Mouse (Mus musculus): ENCODE measurements around the gene Flywch2. TPM values are rescaled to one million over a fixed set of nuclear protein-coding genes. Genes with fewer than 3 reads are reported as not detected.

Flywch2 gene
- polyA plus RNA-seq, 1 experiment = 1.6 TPM

GRCm38 (mm10) chr17:23757581-23757980 is 28.3 kb downstream of the Flywch2 start:
- Histone ChIP-seq H3K4me3 (ENCODE audit: insufficient read depth, low read length) (no peak overlapping the region), H3K4me1 (ENCODE audit: control insufficient read depth, insufficient read depth, low read length) (no peaks in the 10 kb centered on the region), H3K27ac (ENCODE audit: insufficient read depth, low read depth, low read length) (no peak overlapping the region)
- no peak for TF ChIP-seq CTCF (IDR thresholded peaks at IDR 0.05; ENCODE audit: low read depth, low read length)
- TF ChIP-seq POLR2A (IDR thresholded peaks at IDR 0.05; ENCODE audit: borderline replicate concordance, low read depth, low read length) = no peak

- Histone ChIP-seq H3K27ac (ENCODE audit: insufficient read depth, low read depth, low read length) (no peak overlapping the region), H3K4me3 (ENCODE audit: insufficient read depth, low read length) (no peak overlapping the region), H3K4me1 (ENCODE audit: control insufficient read depth, insufficient read depth, low read length) (no peaks in the 10 kb centered on the region)
- TF ChIP-seq CTCF (IDR thresholded peaks at IDR 0.05; ENCODE audit: low read depth, low read length) (no peak), POLR2A (IDR thresholded peaks at IDR 0.05; ENCODE audit: borderline replicate concordance, low read depth, low read length) (no peak)
Observed at GRCm38 (mm10) chr17:23755689-23756088, 30.2 kb downstream of the Flywch2 start.

GRCm38 (mm10) chr17:23749400-23750191 is 36.3 kb downstream of the Flywch2 start:
- peaks cover 19% of the 10 kb centered on the region for H3K4me1 ChIP-seq (ENCODE audit: control insufficient read depth, insufficient read depth, low read length)
- TF ChIP-seq POLR2A (IDR thresholded peaks at IDR 0.05; ENCODE audit: borderline replicate concordance, low read depth, low read length) (no peak), CTCF (IDR thresholded peaks at IDR 0.05; ENCODE audit: low read depth, low read length) (no peak)
- peak overlapping the region; percentile 44 for H3K4me3 ChIP-seq (ENCODE audit: insufficient read depth, low read length)
- H3K27ac ChIP-seq (ENCODE audit: insufficient read depth, low read depth, low read length) = no peak overlapping the region

- H3K27ac ChIP-seq (ENCODE audit: insufficient read depth, low read depth, low read length) = no peak overlapping the region
- TF ChIP-seq POLR2A (IDR thresholded peaks at IDR 0.05; ENCODE audit: borderline replicate concordance, low read depth, low read length) (no peak), CTCF (IDR thresholded peaks at IDR 0.05; ENCODE audit: low read depth, low read length) (peak; percentile 37; the same call in 1 of the 2 replicates)
- H3K4me3 ChIP-seq (ENCODE audit: insufficient read depth, low read length) = peak overlapping the region; percentile 44
- H3K4me1 ChIP-seq (ENCODE audit: control insufficient read depth, insufficient read depth, low read length) = peaks cover 19% of the 10 kb centered on the region
Observed at GRCm38 (mm10) chr17:23748631-23749391, 37.1 kb downstream of the Flywch2 start.

GRCm38 (mm10) chr17:23748026-23748425 is 37.9 kb downstream of the Flywch2 start:
- no peak overlapping the region for H3K27ac ChIP-seq (ENCODE audit: insufficient read depth, low read depth, low read length)
- H3K4me1 ChIP-seq (ENCODE audit: control insufficient read depth, insufficient read depth, low read length) = peaks cover 19% of the 10 kb centered on the region
- no peak overlapping the region for H3K4me3 ChIP-seq (ENCODE audit: insufficient read depth, low read length)
- no peak for TF ChIP-seq POLR2A (IDR thresholded peaks at IDR 0.05; ENCODE audit: borderline replicate concordance, low read depth, low read length)
- no peak for TF ChIP-seq CTCF (IDR thresholded peaks at IDR 0.05; ENCODE audit: low read depth, low read length)

- no peak overlapping the region for H3K27ac ChIP-seq (ENCODE audit: insufficient read depth, low read depth, low read length)
- peaks cover 19% of the 10 kb centered on the region for H3K4me1 ChIP-seq (ENCODE audit: control insufficient read depth, insufficient read depth, low read length)
- no peak for TF ChIP-seq CTCF (IDR thresholded peaks at IDR 0.05; ENCODE audit: low read depth, low read length)
- no peak for TF ChIP-seq POLR2A (IDR thresholded peaks at IDR 0.05; ENCODE audit: borderline replicate concordance, low read depth, low read length)
- no peak overlapping the region for H3K4me3 ChIP-seq (ENCODE audit: insufficient read depth, low read length)
Observed at GRCm38 (mm10) chr17:23747471-23747870, 38.4 kb downstream of the Flywch2 start.

- TF ChIP-seq POLR2A (IDR thresholded peaks at IDR 0.05; ENCODE audit: borderline replicate concordance, low read depth, low read length) (no peak), CTCF (IDR thresholded peaks at IDR 0.05; ENCODE audit: low read depth, low read length) (no peak)
- H3K4me3 ChIP-seq (ENCODE audit: insufficient read depth, low read length) = no peak overlapping the region
- H3K4me1 ChIP-seq (ENCODE audit: control insufficient read depth, insufficient read depth, low read length) = peaks cover 19% of the 10 kb centered on the region
- no peak overlapping the region for H3K27ac ChIP-seq (ENCODE audit: insufficient read depth, low read depth, low read length)
Observed at GRCm38 (mm10) chr17:23746767-23747166, 39.1 kb downstream of the Flywch2 start.

- Histone ChIP-seq H3K27ac (ENCODE audit: insufficient read depth, low read depth, low read length) (no peak overlapping the region), H3K4me1 (ENCODE audit: control insufficient read depth, insufficient read depth, low read length) (peaks cover 19% of the 10 kb centered on the region)
Observed at GRCm38 (mm10) chr17:23746311-23746710, 39.6 kb downstream of the Flywch2 start.

GRCm38 (mm10) chr17:23745301-23746251 is 40.3 kb downstream of the Flywch2 start, which contains the start of gene Kremen2:
Gene Kremen2 (minus strand): TSS chr17:23745833.
- Histone ChIP-seq H3K27ac (ENCODE audit: insufficient read depth, low read depth, low read length) (no peak within 1 kb of the TSS), H3K4me3 (ENCODE audit: insufficient read depth, low read length) (peak within 1 kb of the TSS; percentile 9; the same call in 1 of the 2 replicates), H3K4me1 (ENCODE audit: control insufficient read depth, insufficient read depth, low read length) (peaks cover 23% of the 10 kb centered on the region)
- TF ChIP-seq CTCF (IDR thresholded peaks at IDR 0.05; ENCODE audit: low read depth, low read length) (no peak), POLR2A (IDR thresholded peaks at IDR 0.05; ENCODE audit: borderline replicate concordance, low read depth, low read length) (no peak)

More at GRCm38 (mm10) chr17:23746311-23746710, 39.6 kb downstream of the Flywch2 start:
- no peak overlapping the region for H3K4me3 ChIP-seq (ENCODE audit: insufficient read depth, low read length)
- TF ChIP-seq CTCF (IDR thresholded peaks at IDR 0.05; ENCODE audit: low read depth, low read length) = no peak
- TF ChIP-seq POLR2A (IDR thresholded peaks at IDR 0.05; ENCODE audit: borderline replicate concordance, low read depth, low read length) = no peak
